Mouse (Mus musculus) myocyte (in vitro differentiated cells): Measurements from ENCODE around the gene Zfp518b.

ENCODE experiments used
- CEBPB ChIP-seq: IDR thresholded peaks from 2 replicates; pipeline ENCODE4 v1.6.1; 2011; ENCODE audit warnings: mild to moderate bottlenecking, moderate library complexity; ENCODE audit not compliant: poor library complexity, insufficient read depth, severe bottlenecking
- MAX ChIP-seq: IDR thresholded peaks from one replicate; pipeline ENCODE4 v1.6.1; 2011; ENCODE audit warnings: low read depth, mild to moderate bottlenecking, control low read depth
- POLR2A ChIP-seq: IDR thresholded peaks from one replicate; pipeline ENCODE4 v1.6.1; 2011; ENCODE audit warnings: low read depth, mild to moderate bottlenecking, control low read depth, moderate library complexity; ENCODE audit not compliant: insufficient read length
- TCF12 ChIP-seq: IDR thresholded peaks from one replicate; pipeline ENCODE4 v1.6.1; 2011; ENCODE audit warnings: mild to moderate bottlenecking, control low read depth; ENCODE audit not compliant: poor library complexity, insufficient read depth, severe bottlenecking
- USF1 ChIP-seq: IDR thresholded peaks from one replicate; pipeline ENCODE4 v1.6.1; 2011; ENCODE audit warnings: low read depth, mild to moderate bottlenecking, control low read depth, moderate library complexity

- TF ChIP-seq TCF12 (no peak), POLR2A (no peak), MAX (no peak), CEBPB (no peak), USF1 (no peak)
These were observed 12.2 kb upstream of the Zfp518b start for GRCm38 (mm10) chr5:38696616-38697375.
